Mouse (Mus musculus) forebrain, embryonic 16.5 days (tissue): Measurements from ENCODE around the gene Ifi205. TPM values are rescaled to one million over a fixed set of nuclear protein-coding genes. Genes with fewer than 3 reads are reported as not detected.
"Not testable (repeated sequence)": the region's sequence is repeated elsewhere in the genome, so short reads cannot be mapped to it uniquely, and the experiment has no call there.

Experiments used
- ATAC-seq: fragments of 200-750 bp; cut with Nextera tagmentation; 2 replicates; pipeline ENCODE4 v1.8.0; 2017; ENCODE audit warnings: mild to moderate bottlenecking, moderate library complexity
- H3K27ac ChIP-seq: fragments of 300-500 bp; sonication (generic); 2 replicates; pipeline ENCODE4 v1.5.1; 2014; ENCODE audit warnings: low read length, control low read depth
- H3K27me3 ChIP-seq: fragments of 300-500 bp; sonication (generic); replicated peaks from 2 replicates; pipeline ENCODE4 v1.6.1; 2014; ENCODE audit warnings: low read length; ENCODE audit not compliant: control insufficient read depth, insufficient read depth
- H3K36me3 ChIP-seq: fragments of 300-500 bp; sonication (generic); 2 replicates; pipeline ENCODE4 v1.6.1; 2014; ENCODE audit not compliant: control insufficient read depth, insufficient read depth
- H3K4me1 ChIP-seq: fragments of 300-500 bp; sonication (generic); replicated peaks from 2 replicates; pipeline ENCODE4 v1.6.1; 2014; ENCODE audit warnings: low read length; ENCODE audit not compliant: control insufficient read depth, insufficient read depth
- H3K4me2 ChIP-seq: fragments of 300-500 bp; sonication (generic); 2 replicates; pipeline ENCODE4 v1.6.1; 2014; ENCODE audit warnings: mild to moderate bottlenecking, low read length, control low read depth
- H3K4me3 ChIP-seq: fragments of 300-500 bp; sonication (generic); replicated peaks from 2 replicates; pipeline ENCODE4 v1.5.1; 2014; ENCODE audit warnings: mild to moderate bottlenecking, low read length, control low read depth
- H3K9ac ChIP-seq: fragments of 300-500 bp; sonication (generic); replicated peaks from 2 replicates; pipeline ENCODE4 v1.6.1; 2014; ENCODE audit warnings: low read depth, low read length, control low read depth
- H3K9me3 ChIP-seq: fragments of 300-500 bp; sonication (generic); 2 replicates; pipeline ENCODE4 v1.6.1; 2016; ENCODE audit warnings: low read length; ENCODE audit not compliant: control insufficient read depth
- WGBS: fragments of 180-500 bp; shearing (Covaris S2); extraction: QIAGEN DNeasy Blood & Tissue Kit; methylation state at CpG from one replicate; pipeline ENCODE4 v1.1.7; 2014; 5-methylcytosine and 5-hydroxymethylcytosine counted together
- polyA plus RNA-seq: library from polyadenylated mRNA; unstranded; fragments of >200 nt; fragmentation: Nextera tagmentation; extraction: Ambion mirVana; gene quantifications from 2 replicates; pipeline ENCODE4 v1.2.1, GENCODE M21; 2015

Gene Ifi205
- not detected in 2 replicates for polyA plus RNA-seq

GRCm38 (mm10) chr1:174031698-174032097 is at the start of gene Ifi205:
TSS of gene Ifi205 (minus strand) at chr1:174031810.
- no peak for ATAC-seq
- Histone ChIP-seq H3K36me3 (no peaks in the 10 kb centered on the region), H3K9me3 (no peaks in the 10 kb centered on the region), H3K4me3 (no peak within 1 kb of the TSS), H3K27ac (no peak within 1 kb of the TSS), H3K4me1 (no peaks in the 10 kb centered on the region), H3K9ac (no peak within 1 kb of the TSS), H3K27me3 (no peaks in the 10 kb centered on the region), H3K4me2 (no peak within 1 kb of the TSS)
- 70% methylated on average over 1 of the region's 1 CpGs for WGBS

GRCm38 (mm10) chr1:174066305-174066704 is 34.7 kb upstream of the Ifi205 start, which contains the start of gene Olfr430:
TSS of gene Olfr430 (plus strand) at chr1:174066605.
- Histone ChIP-seq H3K4me1 (no peaks in the 10 kb centered on the region), H3K4me3 (no peak within 1 kb of the TSS), H3K9ac (no peak within 1 kb of the TSS), H3K27me3 (no peaks in the 10 kb centered on the region), H3K4me2 (no peak within 1 kb of the TSS), H3K9me3 (no peaks in the 10 kb centered on the region), H3K27ac (no peak within 1 kb of the TSS), H3K36me3 (no peaks in the 10 kb centered on the region)
- no peak for ATAC-seq
- WGBS = 86% methylated on average over 3 of the region's 3 CpGs

- H3K27me3 ChIP-seq = no peaks in the 10 kb centered on the region
- no peak overlapping the region for H3K4me3 ChIP-seq
- H3K4me2 ChIP-seq = no peak overlapping the region
- H3K9me3 ChIP-seq = no peaks in the 10 kb centered on the region; the same call in 1 of the 2 replicates
- H3K4me1 ChIP-seq = no peaks in the 10 kb centered on the region
- no peak for ATAC-seq
- H3K36me3 ChIP-seq = no peaks in the 10 kb centered on the region
- H3K9ac ChIP-seq = no peak overlapping the region
- H3K27ac ChIP-seq = no peak overlapping the region
- 82% methylated on average over 2 of the region's 2 CpGs for WGBS
Measured at GRCm38 (mm10) chr1:174055248-174055647, 23.6 kb upstream of the Ifi205 start.

- H3K27ac ChIP-seq = no peak overlapping the region
- H3K4me1 ChIP-seq = no peaks in the 10 kb centered on the region
- no peaks in the 10 kb centered on the region for H3K9me3 ChIP-seq
- H3K9ac ChIP-seq = no peak overlapping the region
- H3K27me3 ChIP-seq = no peaks in the 10 kb centered on the region
- no peak for ATAC-seq
- WGBS = 89% methylated on average over 3 of the region's 3 CpGs
- H3K4me2 ChIP-seq = no peak overlapping the region
- no peak overlapping the region for H3K4me3 ChIP-seq
- H3K36me3 ChIP-seq = no peaks in the 10 kb centered on the region
Measured at GRCm38 (mm10) chr1:174052981-174053380, 21.4 kb upstream of the Ifi205 start.

GRCm38 (mm10) chr1:174051931-174052536 is 20.4 kb upstream of the Ifi205 start:
- no peaks in the 10 kb centered on the region for H3K27me3 ChIP-seq
- H3K27ac ChIP-seq = no peak overlapping the region
- H3K36me3 ChIP-seq = no peaks in the 10 kb centered on the region
- no peak overlapping the region for H3K4me2 ChIP-seq
- no peaks in the 10 kb centered on the region for H3K9me3 ChIP-seq
- ATAC-seq = no peak
- no peak overlapping the region for H3K9ac ChIP-seq
- H3K4me1 ChIP-seq = no peaks in the 10 kb centered on the region
- no peak overlapping the region for H3K4me3 ChIP-seq
- 83% methylated on average over 5 of the region's 5 CpGs for WGBS

GRCm38 (mm10) chr1:174051515-174051914 is 19.9 kb upstream of the Ifi205 start:
- WGBS = 91% methylated on average over 4 of the region's 4 CpGs
- H3K9me3 ChIP-seq = no peaks in the 10 kb centered on the region
- ATAC-seq = no peak

GRCm38 (mm10) chr1:174050532-174050931 is 18.9 kb upstream of the Ifi205 start:
- Histone ChIP-seq H3K4me3 (no peak overlapping the region), H3K9ac (no peak overlapping the region), H3K4me1 (no peaks in the 10 kb centered on the region), H3K36me3 (no peaks in the 10 kb centered on the region), H3K27me3 (no peaks in the 10 kb centered on the region), H3K27ac (no peak overlapping the region), H3K9me3 (no peaks in the 10 kb centered on the region), H3K4me2 (no peak overlapping the region)
- 92% methylated on average over 4 of the region's 4 CpGs for WGBS
- ATAC-seq = no peak

More at GRCm38 (mm10) chr1:174051515-174051914, 19.9 kb upstream of the Ifi205 start:
- Histone ChIP-seq H3K4me2 (no peak overlapping the region), H3K27ac (no peak overlapping the region), H3K36me3 (no peaks in the 10 kb centered on the region), H3K4me1 (no peaks in the 10 kb centered on the region), H3K4me3 (no peak overlapping the region), H3K9ac (no peak overlapping the region), H3K27me3 (no peaks in the 10 kb centered on the region)

- not testable (repeated sequence) for H3K4me1 ChIP-seq, H3K9ac ChIP-seq, H3K36me3 ChIP-seq, H3K4me2 ChIP-seq, H3K4me3 ChIP-seq, H3K27ac ChIP-seq, ATAC-seq, H3K27me3 ChIP-seq, H3K9me3 ChIP-seq
- WGBS = 84% methylated on average over 4 of the region's 4 CpGs
Measured at GRCm38 (mm10) chr1:174049357-174049756, 17.7 kb upstream of the Ifi205 start.

- no peaks in the 10 kb centered on the region for H3K36me3 ChIP-seq
- H3K27ac ChIP-seq = no peak within 1 kb of the TSS
- H3K9ac ChIP-seq = no peak within 1 kb of the TSS
- H3K9me3 ChIP-seq = no peaks in the 10 kb centered on the region
- H3K27me3 ChIP-seq = no peaks in the 10 kb centered on the region
- H3K4me3 ChIP-seq = no peak within 1 kb of the TSS
- H3K4me2 ChIP-seq = no peak within 1 kb of the TSS
- no peak for ATAC-seq
- 80% methylated on average over 2 of the region's 2 CpGs for WGBS
- H3K4me1 ChIP-seq = no peaks in the 10 kb centered on the region
Measured at GRCm38 (mm10) chr1:174048893-174049292, 17.3 kb upstream of the Ifi205 start, which contains the start of gene Olfr432. TSS of gene Olfr432 (plus strand) at chr1:174049205.

GRCm38 (mm10) chr1:174048227-174048626 is 16.6 kb upstream of the Ifi205 start:
- ATAC-seq, H3K36me3 ChIP-seq, H3K4me1 ChIP-seq, H3K9me3 ChIP-seq, H3K27ac ChIP-seq, H3K9ac ChIP-seq, H3K27me3 ChIP-seq, H3K4me2 ChIP-seq, H3K4me3 ChIP-seq: not testable (repeated sequence)
- WGBS = 89% methylated on average over 6 of the region's 6 CpGs
